Mouse (Mus musculus) bone marrow, adult 2 months (tissue): ENCODE results near the gene Galnt18. TPM values are rescaled to one million over a fixed set of nuclear protein-coding genes. Genes with fewer than 3 reads are reported as not detected.

Experiments
- H3K27ac ChIP-seq: fragments of 200-500 bp; 2 replicates; pipeline ENCODE4 v1.5.1; 2012; ENCODE audit warnings: low read depth, mild to moderate bottlenecking, control low read depth, inconsistent platforms, low read length; ENCODE audit not compliant: control insufficient read depth, poor library complexity, insufficient read depth
- H3K4me1 ChIP-seq: fragments of 200-500 bp; 2 replicates; pipeline ENCODE4 v1.6.1; 2011; ENCODE audit warnings: low read length; ENCODE audit not compliant: control insufficient read depth, insufficient read depth
- H3K4me3 ChIP-seq: fragments of 200-500 bp; replicated peaks from 2 replicates; pipeline ENCODE3; 2011; ENCODE audit warnings: mild to moderate bottlenecking, low read depth, low read length, control low read depth; ENCODE audit not compliant: control insufficient read depth
- CTCF ChIP-seq: fragments of 200-500 bp; IDR thresholded peaks from 2 replicates; pipeline ENCODE4 v1.5.1; 2011; ENCODE audit warnings: low read length, control low read depth; ENCODE audit not compliant: control insufficient read depth, insufficient read depth
- POLR2A ChIP-seq: fragments of 200-500 bp; IDR thresholded peaks from 2 replicates; pipeline ENCODE4 v1.6.1; 2011; ENCODE audit warnings: low read depth, mild to moderate bottlenecking, control low read depth, low read length, borderline replicate concordance; ENCODE audit not compliant: control insufficient read depth
- WGBS: fragments of 180-500 bp; shearing (Covaris S2); methylation state at CpG from one replicate; pipeline ENCODE4 v1.1.7; 2018; 5-methylcytosine and 5-hydroxymethylcytosine counted together
- polyA plus RNA-seq: library from polyadenylated mRNA; stranded (reverse); fragments of >200 nt; gene quantifications from 2 replicates; pipeline ENCODE4 v1.2.4, GENCODE M21; 2011; ENCODE audit warnings: low replicate concordance; ENCODE audit not compliant: missing spikeins, insufficient read depth, insufficient read length

The Galnt18 gene
- polyA plus RNA-seq, 1 experiment: 2.2 TPM

DNA sequence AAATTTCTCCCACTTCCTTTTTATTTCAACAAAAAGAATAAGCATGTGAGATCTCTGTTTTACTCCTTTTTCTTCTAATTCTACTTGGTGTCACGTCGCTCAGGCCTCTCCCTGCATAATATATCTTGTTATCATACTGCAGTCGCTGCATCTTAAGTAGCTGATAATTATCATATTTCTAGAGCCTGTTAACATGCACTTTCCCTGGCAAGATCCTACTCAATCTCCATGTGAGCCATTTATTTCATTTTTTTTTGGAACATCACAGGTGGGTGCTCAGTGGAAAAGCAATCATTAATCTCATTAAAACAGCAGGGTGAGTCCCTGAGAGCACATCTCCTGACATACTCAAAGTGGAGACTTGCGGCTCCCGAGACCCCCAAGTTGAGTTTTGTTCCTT lies 143.3 kb downstream of the Galnt18 start:
- 83% methylated on average over 5 of the region's 5 CpGs for WGBS
- Histone ChIP-seq H3K27ac (no peak overlapping the region), H3K4me3 (no peak overlapping the region), H3K4me1 (no peaks in the 10 kb centered on the region)
- TF ChIP-seq POLR2A (no peak), CTCF (no peak)

DNA sequence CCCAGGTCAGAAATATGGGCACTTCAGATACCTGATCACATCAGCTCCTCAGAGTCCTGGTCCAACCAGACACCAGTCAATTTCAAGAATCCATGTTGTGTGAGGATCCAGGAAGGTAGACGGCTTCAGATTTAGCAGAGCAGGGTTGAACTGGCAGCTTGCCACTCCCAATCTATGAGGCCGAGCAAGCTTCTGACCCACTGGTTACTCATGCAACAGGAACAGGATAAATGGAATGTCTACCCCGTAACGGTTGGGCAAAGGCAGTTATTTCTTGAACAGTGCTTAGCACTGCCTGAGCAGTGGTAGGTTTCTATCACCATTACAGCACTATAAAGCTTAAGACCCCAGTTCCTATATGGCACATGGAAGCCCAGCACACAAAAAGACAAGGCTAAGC lies 148.5 kb downstream of the Galnt18 start:
- no peaks in the 10 kb centered on the region; the same call in 1 of the 2 replicates for H3K4me1 ChIP-seq
- H3K4me3 ChIP-seq: no peak overlapping the region
- TF ChIP-seq POLR2A: no peak
- WGBS: 79% methylated on average over 4 of the region's 4 CpGs
- no peak overlapping the region for H3K27ac ChIP-seq

DNA sequence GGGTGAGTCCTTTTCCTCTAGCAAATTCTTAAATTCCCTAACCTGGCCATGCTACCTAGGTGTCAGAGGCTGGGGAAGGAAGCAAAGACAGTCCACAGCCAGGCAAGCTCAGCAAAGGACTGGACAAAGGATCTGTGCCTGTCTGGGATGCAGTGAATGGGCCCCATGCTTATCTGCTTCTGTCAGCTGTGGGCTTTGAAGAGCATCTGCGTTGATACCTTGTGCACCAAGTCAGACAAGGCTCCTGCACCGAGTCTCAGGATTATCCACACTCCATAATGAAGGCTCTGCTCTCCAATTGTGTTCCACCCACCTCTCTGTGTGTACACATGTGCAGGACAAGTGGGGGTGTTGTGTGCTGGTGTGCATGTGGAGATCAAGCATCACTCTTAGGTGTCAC lies 153.5 kb downstream of the Galnt18 start:
- no peak overlapping the region for H3K27ac ChIP-seq

DNA sequence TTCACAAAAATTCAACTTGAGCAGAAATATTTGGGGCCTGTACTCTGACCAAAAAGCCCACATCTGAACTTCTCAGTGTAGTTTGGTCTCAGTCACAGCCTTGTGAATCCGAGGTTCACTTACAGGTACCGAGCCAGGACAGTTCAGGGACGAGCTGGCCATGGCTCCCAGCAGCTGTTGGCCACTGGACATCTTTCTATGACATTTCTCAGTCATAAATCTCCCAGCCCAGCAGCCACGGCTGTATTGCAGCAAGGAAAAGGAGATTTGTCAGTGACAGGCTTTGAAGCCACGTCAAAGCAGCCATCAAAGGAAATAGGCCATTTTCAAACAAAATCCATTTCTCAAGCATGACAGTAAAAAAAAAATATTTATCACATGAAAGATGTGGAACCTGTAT lies 154.0 kb downstream of the Galnt18 start:
- no peak overlapping the region for H3K4me3 ChIP-seq
- WGBS: 68% methylated on average over 5 of the region's 5 CpGs
- no peak for TF ChIP-seq POLR2A
- no peak for TF ChIP-seq CTCF

More for the DNA sequence above, 153.5 kb downstream of the Galnt18 start:
- Histone ChIP-seq H3K4me3 (no peak overlapping the region), H3K4me1 (no peaks in the 10 kb centered on the region; the same call in 1 of the 2 replicates)
- TF ChIP-seq CTCF: no peak
- no peak for TF ChIP-seq POLR2A
- WGBS: 43% methylated on average over 2 of the region's 2 CpGs

DNA sequence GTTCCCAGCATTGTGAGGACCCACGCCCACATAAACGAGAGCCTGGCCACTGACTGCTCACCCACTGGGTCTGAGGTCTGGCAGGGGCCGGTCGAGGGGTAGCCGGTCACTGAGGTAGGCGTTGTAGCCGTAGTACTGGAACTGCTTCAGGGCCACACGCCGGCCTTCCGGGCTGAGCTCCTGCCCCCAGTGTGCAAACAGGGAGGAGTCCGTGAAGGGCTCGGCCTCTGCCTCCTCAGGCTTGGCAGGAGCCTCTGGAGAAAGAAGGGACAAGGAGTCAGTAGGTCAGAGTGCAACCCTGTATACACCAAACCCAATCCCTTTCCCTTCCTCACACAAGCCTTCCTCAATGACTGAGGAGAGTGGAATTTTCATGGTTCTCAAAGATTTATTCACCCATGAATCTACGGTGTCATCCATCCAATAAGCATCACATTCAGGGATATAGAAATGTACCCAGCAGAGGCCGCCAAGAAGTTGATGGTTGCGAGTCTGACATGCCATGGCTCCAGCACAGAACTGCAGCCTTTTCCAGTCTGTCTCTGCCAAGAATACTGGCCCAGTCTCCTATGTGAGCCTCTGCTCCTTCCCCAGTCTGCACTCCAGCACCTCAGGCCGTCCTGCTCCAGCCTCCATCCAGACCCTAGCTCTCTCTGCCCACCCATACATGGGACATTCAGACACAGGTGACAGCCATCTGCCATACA lies 163.4 kb downstream of the Galnt18 start:
- WGBS: 85% methylated on average over 16 of the region's 16 CpGs
- Histone ChIP-seq H3K27ac (no peak overlapping the region), H3K4me1 (no peaks in the 10 kb centered on the region), H3K4me3 (no peak overlapping the region)
- TF ChIP-seq CTCF (no peak), POLR2A (no peak)

More for the DNA sequence above, 154.0 kb downstream of the Galnt18 start:
- no peak overlapping the region for H3K27ac ChIP-seq
- no peaks in the 10 kb centered on the region; the same call in 1 of the 2 replicates for H3K4me1 ChIP-seq

DNA sequence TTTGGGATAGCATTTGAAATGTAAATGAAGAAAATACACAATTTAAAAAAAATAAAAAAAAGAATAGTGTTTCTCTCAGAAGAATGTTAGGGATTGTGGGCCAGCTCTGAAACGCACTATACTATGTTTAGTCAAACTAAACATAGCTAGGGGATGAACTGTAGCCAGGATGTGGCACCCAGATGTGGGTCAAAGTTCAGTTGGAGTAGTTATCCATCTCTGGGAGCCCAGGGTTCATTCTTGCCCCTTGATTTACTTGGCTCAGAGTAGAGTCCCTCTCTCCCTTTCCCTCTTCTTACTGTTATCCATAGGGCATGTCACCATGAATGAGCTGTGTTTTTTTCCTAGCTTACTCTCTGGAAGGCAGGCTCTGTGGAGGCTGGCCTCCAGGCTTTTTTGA lies 165.3 kb downstream of the Galnt18 start:
- Histone ChIP-seq H3K27ac (no peak overlapping the region), H3K4me3 (no peak overlapping the region), H3K4me1 (no peaks in the 10 kb centered on the region)
- 73% methylated on average over 1 of the region's 1 CpGs for WGBS
- no peak for TF ChIP-seq CTCF
- no peak for TF ChIP-seq POLR2A

DNA sequence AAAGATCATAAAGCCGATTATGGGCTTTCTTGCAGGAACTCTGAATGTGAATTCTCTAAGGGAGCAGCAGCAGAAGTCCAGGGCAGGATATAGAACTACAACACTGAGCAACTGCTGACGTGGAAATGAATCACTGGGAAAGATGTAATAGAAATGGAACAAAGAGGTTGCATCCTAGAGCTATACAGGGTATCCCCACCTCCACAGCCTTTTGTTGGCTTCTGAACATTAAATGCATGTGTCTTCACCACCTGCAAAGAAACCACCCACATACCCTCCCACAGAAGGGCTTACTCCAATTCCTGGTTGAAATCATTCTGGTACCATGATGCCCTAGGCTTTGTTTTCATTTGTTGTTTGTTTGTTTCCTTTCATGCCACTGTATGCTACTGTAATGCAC lies 172.3 kb downstream of the Galnt18 start:
- TF ChIP-seq CTCF (no peak), POLR2A (no peak)
- no peak overlapping the region for H3K4me3 ChIP-seq
- no peaks in the 10 kb centered on the region for H3K4me1 ChIP-seq
- no peak overlapping the region for H3K27ac ChIP-seq
- 75% methylated on average over 2 of the region's 2 CpGs for WGBS

DNA sequence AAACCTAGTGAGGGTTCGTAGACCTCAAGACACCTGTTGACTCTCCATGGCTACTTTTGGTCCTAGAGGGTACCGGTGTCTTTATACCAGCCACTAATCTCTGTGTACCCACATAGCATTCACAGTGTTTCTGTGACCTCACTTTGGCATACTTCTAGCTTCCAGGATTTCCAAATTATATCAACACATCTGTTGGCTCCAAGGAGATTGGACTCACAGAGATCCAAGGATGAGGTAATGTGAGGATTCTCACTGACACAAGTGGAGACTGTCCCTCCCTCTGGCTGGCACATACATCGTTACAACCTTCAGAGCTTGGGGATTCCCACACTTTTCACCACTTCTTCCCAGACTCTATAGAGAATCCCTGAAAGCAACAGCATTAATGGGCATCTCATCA lies 173.7 kb downstream of the Galnt18 start:
- 76% methylated on average over 3 of the region's 3 CpGs for WGBS
- TF ChIP-seq CTCF: no peak
- no peak for TF ChIP-seq POLR2A
- Histone ChIP-seq H3K4me3 (no peak overlapping the region), H3K27ac (no peak overlapping the region), H3K4me1 (no peaks in the 10 kb centered on the region)

DNA sequence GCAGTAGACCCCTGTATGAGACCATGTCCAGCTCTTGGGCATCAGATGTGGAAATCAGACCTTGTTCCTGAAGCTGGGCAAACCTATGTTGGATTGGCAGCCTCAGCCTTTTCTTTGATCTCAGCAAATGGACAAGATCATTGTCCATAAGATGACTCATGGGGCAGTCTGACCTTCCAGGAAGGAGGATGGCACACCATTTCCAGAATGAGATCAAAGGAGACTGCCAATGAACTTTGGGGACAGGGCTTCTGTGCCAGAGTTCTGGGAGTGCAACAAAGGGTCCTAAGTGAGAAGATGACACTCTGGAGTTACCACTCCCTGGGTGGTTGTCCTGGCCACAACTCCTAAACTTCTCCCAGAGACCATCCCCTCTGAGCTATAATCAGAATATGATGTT lies 174.1 kb downstream of the Galnt18 start:
- TF ChIP-seq POLR2A (no peak), CTCF (no peak)
- Histone ChIP-seq H3K4me3 (no peak overlapping the region), H3K27ac (no peak overlapping the region), H3K4me1 (no peaks in the 10 kb centered on the region)

DNA sequence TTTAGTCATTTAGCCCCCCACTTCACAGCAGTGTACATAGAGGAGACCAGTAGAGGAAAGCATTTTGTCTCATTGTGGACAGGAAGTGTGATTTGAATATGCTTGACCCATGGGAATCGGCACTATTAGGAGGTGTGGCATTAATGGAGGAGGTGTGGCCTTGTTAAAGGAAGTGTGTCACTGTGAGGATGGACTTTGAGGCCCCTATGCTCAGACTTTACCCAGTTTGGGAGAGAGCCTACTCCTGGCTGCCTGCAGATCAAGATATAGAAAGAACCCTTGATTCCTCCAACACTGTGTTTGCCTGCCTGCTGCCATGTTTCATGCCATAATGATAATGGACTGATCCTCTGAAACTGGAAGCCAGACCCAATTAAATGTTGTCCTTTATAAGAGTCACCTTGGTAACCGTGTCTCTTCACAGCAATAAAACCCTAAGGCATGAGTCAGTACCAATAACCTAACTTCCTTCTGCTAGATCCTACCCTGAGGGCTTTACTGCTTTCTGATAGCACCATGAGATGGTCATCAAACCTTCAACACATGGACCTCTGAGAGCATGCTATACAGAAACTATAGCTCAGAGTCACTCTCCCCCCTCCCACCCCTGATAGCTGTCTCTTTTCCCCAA lies 175.1 kb downstream of the Galnt18 start:
- 62% methylated on average over 2 of the region's 2 CpGs for WGBS
- no peak for TF ChIP-seq POLR2A
- no peak for TF ChIP-seq CTCF
- Histone ChIP-seq H3K4me3 (no peak overlapping the region), H3K27ac (no peak overlapping the region), H3K4me1 (no peaks in the 10 kb centered on the region)
